Mouse (Mus musculus): Measurements from ENCODE around the gene Tmem191c.

DNA sequence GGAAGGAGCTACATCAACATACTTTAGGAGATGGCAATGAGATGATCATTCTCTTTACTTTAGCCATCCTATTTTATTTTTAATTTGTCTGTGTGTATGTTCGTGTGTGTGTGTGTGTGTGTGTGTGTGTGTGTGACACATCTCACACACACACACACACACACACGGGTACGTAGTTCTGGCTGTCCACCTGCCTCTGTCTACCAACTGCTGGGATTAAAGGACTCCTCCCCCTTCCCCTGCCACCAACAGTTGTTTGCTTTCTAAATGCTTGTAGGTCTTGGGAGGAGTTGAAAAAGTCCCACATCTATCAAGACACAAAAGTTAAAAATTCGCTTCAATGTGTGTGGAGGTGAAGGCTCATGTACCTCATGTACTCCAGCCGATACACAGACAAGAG is 48.9 kb downstream of the Tmem191c start:
- TF ChIP-seq CTCF (IDR thresholded peaks at IDR 0.05) (no peak), EP300 (IDR thresholded peaks at IDR 0.05; ENCODE audit: insufficient read depth, low read depth, low read length) (no peak)

Data from heart, adult 2 months (tissue).